Mouse (Mus musculus) liver, embryonic 14.5 days (tissue): Measurements from ENCODE around the gene Rab26. TPM values are rescaled to one million over a fixed set of nuclear protein-coding genes. Genes with fewer than 3 reads are reported as not detected.

ENCODE experiments used
- ATAC-seq: fragments of 200-750 bp; cut with Nextera tagmentation; 2 replicates; pipeline ENCODE4 v1.8.0; 2017; ENCODE audit warnings: moderate number of reproducible peaks, mild to moderate bottlenecking, moderate library complexity; ENCODE audit not compliant: insufficient read depth
- DNase-seq, 3 experiments: peaks; one replicate each; pipeline ENCODE4 v3.0.0-alpha.2; 2012 to 2013; ENCODE audit warnings: low read depth in 3 of 3, low spot score in 3 of 3
- H3K27ac ChIP-seq: fragments of 300-500 bp; sonication (generic); 2 replicates; pipeline ENCODE4 v1.5.1; 2014; ENCODE audit warnings: moderate library complexity, mild to moderate bottlenecking, control low read depth, inconsistent platforms
- H3K27me3 ChIP-seq: fragments of 300-500 bp; sonication (generic); 2 replicates; pipeline ENCODE4 v1.6.1; 2014; ENCODE audit warnings: mild to moderate bottlenecking, low read length, moderate library complexity; ENCODE audit not compliant: control insufficient read depth, insufficient read depth
- H3K36me3 ChIP-seq: fragments of 300-500 bp; sonication (generic); replicated peaks from 2 replicates; pipeline ENCODE4 v1.6.1; 2014; ENCODE audit warnings: low read depth; ENCODE audit not compliant: control insufficient read depth, insufficient read depth
- H3K4me1 ChIP-seq, 2 experiments: fragments of 200-500 bp in 1 of 2; fragments of 300-500 bp in 1 of 2; sonication (generic) in 1 of 2; replicated peaks; 2 replicates each; pipeline ENCODE4 v1.6.1; 2012 to 2014; ENCODE audit warnings: antibody characterized with exemption in 1 of 2, inconsistent platforms in 1 of 2, low read length in 1 of 2; ENCODE audit not compliant: control insufficient read depth in 2 of 2, insufficient read depth in 2 of 2
- H3K4me2 ChIP-seq: fragments of 300-500 bp; sonication (generic); 2 replicates; pipeline ENCODE4 v1.6.1; 2014; ENCODE audit warnings: low read depth, mild to moderate bottlenecking, control low read depth, moderate library complexity
- H3K4me3 ChIP-seq, 2 experiments: fragments of 200-500 bp in 1 of 2; fragments of 300-500 bp in 1 of 2; sonication (generic) in 1 of 2; 2 replicates each; pipeline ENCODE4 v1.5.1; 2012 to 2014; ENCODE audit warnings: low read depth in 2 of 2, low read length in 2 of 2, mild to moderate bottlenecking in 2 of 2, control low read depth in 1 of 2, inconsistent platforms in 1 of 2, moderate library complexity in 1 of 2; ENCODE audit not compliant: insufficient read depth in 1 of 2
- H3K9ac ChIP-seq: fragments of 300-500 bp; sonication (generic); replicated peaks from 2 replicates; pipeline ENCODE4 v1.6.1; 2014; ENCODE audit warnings: mild to moderate bottlenecking, control low read depth, moderate library complexity
- H3K9me3 ChIP-seq: fragments of 300-500 bp; sonication (generic); 2 replicates; pipeline ENCODE4 v1.6.1; 2016; ENCODE audit warnings: low read length, mixed read lengths; ENCODE audit not compliant: control insufficient read depth
- CTCF ChIP-seq: IDR thresholded peaks from 2 replicates; pipeline ENCODE4 v1.5.1; 2016; ENCODE audit warnings: antibody characterized with exemption, low read depth, control low read depth
- EP300 ChIP-seq: IDR thresholded peaks from 2 replicates; pipeline ENCODE4 v1.6.1; 2016; ENCODE audit warnings: antibody characterized with exemption, low read depth
- WGBS: fragments of 180-500 bp; shearing (Covaris S2); extraction: QIAGEN DNeasy Blood & Tissue Kit; methylation state at CpG from one replicate; pipeline ENCODE4 v1.1.7; 2014; ENCODE audit not compliant: insufficient replicate concordance; 5-methylcytosine and 5-hydroxymethylcytosine counted together
- polyA plus RNA-seq, 2 experiments: library from polyadenylated mRNA; depleted of rRNA in 1 of 2; stranded (reverse) in 1 of 2; unstranded in 1 of 2; fragments of >200 nt; fragmentation: Nextera tagmentation in 1 of 2; extraction: Ambion mirVana in 1 of 2; gene quantifications; 2 replicates each; pipeline versions ENCODE4 v1.2.1 to v1.2.3; 2012 to 2014

Gene Rab26
- polyA plus RNA-seq, 2 experiments = 0.21 to 0.95 TPM

DNA sequence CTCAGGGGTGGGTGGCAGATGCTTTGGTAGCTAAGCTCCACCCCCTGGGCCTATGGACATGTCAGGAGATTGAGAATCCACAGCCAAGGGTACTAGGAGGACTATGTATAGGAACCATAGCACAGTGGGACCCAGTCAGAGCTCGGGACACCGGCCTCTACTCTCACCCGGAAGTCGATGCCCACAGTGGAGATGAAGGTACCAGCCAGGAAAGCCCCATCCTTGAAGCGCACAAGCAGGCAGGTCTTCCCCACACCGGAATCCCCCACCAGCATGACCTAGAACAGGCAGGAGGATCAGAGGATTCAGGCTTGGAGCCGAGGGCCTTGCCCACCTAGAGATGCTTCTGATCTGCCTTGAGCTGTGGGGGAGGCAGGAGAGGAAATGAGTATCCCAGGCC is 2.0 kb downstream of the Rab26 start:
- TF ChIP-seq EP300 (no peak), CTCF (no peak)
- H3K4me1 ChIP-seq = peaks cover 12 to 24% of the 10 kb centered on the region in 2 experiments
- H3K36me3 ChIP-seq = no peaks in the 10 kb centered on the region
- WGBS = 61% methylated on average over 7 of the region's 7 CpGs
- DNase-seq = no peak
- no peaks in the 10 kb centered on the region for H3K9me3 ChIP-seq
- H3K4me3 ChIP-seq = no peak overlapping the region
- no peak overlapping the region for H3K4me2 ChIP-seq
- no peak overlapping the region for H3K9ac ChIP-seq
- no peak for ATAC-seq
- H3K27me3 ChIP-seq = no peaks in the 10 kb centered on the region
- H3K27ac ChIP-seq = no peak overlapping the region

DNA sequence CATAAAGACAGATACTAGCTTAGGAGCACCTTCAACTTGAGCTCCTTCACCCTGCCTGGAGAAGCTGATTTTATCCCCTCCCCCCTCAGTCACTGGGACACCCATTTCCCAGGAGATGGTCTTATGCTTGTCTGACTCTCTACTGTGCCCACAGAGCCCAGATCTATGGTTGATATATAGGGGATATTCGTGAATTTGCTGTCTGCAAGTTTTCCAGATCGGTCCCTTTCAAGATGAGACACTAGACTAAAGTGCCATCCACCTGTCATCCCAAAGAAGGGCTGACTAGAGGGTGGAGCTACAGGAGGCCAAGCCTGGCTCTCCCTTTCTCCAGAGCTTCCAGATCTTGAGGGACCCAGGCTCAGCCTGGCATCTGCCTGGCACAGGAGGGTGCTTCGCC is 2.9 kb downstream of the Rab26 start:
- ATAC-seq = no peak
- Histone ChIP-seq H3K36me3 (no peaks in the 10 kb centered on the region; the same call in 1 of the 2 replicates), H3K4me2 (no peak overlapping the region), H3K9me3 (no peaks in the 10 kb centered on the region), H3K4me3 (no peak overlapping the region), H3K9ac (no peak overlapping the region), H3K27me3 (no peaks in the 10 kb centered on the region), H3K4me1 (peaks cover 18 to 33% of the 10 kb centered on the region in 2 experiments), H3K27ac (no peak overlapping the region)
- no peak for TF ChIP-seq EP300
- TF ChIP-seq CTCF = no peak
- no peak for DNase-seq
- WGBS = 28% methylated on average over 3 of the region's 3 CpGs

- H3K4me1 ChIP-seq = peaks cover 18 to 36% of the 10 kb centered on the region in 2 experiments
- no peaks in the 10 kb centered on the region for H3K27me3 ChIP-seq
- H3K36me3 ChIP-seq = no peaks in the 10 kb centered on the region; the same call in 1 of the 2 replicates
- WGBS = 20% methylated on average over 8 of the region's 8 CpGs
- peak overlapping the region; percentile 12; the same call in 1 of the 2 replicates for H3K27ac ChIP-seq
- H3K4me3 ChIP-seq = peak overlapping the region; percentile 84 to 93; a peak in 2 of 4 replicates
- ATAC-seq (no peak), DNase-seq (no peak)
- H3K4me2 ChIP-seq = peak overlapping the region; percentile 94
- TF ChIP-seq CTCF (peak; percentile 42), EP300 (no peak)
- H3K9ac ChIP-seq = no peak overlapping the region
- no peaks in the 10 kb centered on the region for H3K9me3 ChIP-seq
Measured at GRCm38 (mm10) chr17:24530361-24531050, 3.5 kb downstream of the Rab26 start.

DNA sequence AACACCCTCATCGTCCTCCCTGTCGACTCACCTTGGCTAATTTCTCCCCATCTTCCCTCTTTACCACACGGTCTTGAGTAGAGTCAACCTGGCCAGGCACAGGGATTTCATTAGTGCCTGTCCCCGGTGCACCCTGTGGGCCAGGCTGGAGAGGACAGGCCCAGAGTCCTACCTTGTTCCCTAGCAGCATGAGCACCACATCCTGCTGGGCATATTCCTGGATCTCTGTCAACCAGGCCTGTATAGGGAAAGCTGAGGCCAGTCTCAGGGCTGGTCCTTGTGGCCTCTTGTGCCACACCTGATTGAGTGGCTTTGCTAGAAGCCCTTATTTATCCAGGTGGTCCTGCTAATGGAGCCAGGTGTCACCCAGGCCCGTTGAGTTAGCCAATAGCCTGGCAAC is 4.1 kb downstream of the Rab26 start:
- H3K27ac ChIP-seq = peak overlapping the region; percentile 85
- 14% methylated on average over 5 of the region's 5 CpGs for whole genome bisulfite sequencing
- H3K4me1 ChIP-seq = peaks cover 18 to 36% of the 10 kb centered on the region in 2 experiments

GRCm38 (mm10) chr17:24529007-24529451 is 5.0 kb downstream of the Rab26 start:
- Histone ChIP-seq H3K4me1 (peaks cover 18 to 35% of the 10 kb centered on the region in 2 experiments), H3K9ac (peak overlapping the region; percentile 86), H3K9me3 (no peaks in the 10 kb centered on the region), H3K27me3 (no peaks in the 10 kb centered on the region), H3K4me2 (peak overlapping the region; percentile 94), H3K27ac (peak overlapping the region; percentile 85), H3K4me3 (peak overlapping the region; percentile 84 to 93), H3K36me3 (no peaks in the 10 kb centered on the region; the same call in 1 of the 2 replicates)
- DNase-seq (no peak), ATAC-seq (no peak)
- TF ChIP-seq EP300 = no peak
- TF ChIP-seq CTCF = peak; percentile 94
- 2% methylated on average over 4 of the region's 4 CpGs for WGBS

More for the DNA sequence above, 4.1 kb downstream of the Rab26 start:
- no peaks in the 10 kb centered on the region; the same call in 1 of the 2 replicates for H3K36me3 ChIP-seq
- peak overlapping the region; percentile 94 for H3K4me2 ChIP-seq
- no peak for TF ChIP-seq CTCF
- no peak for TF ChIP-seq EP300
- DNase-seq (no peak), ATAC-seq (no peak)
- peak overlapping the region; percentile 84 to 93 for H3K4me3 ChIP-seq
- H3K9me3 ChIP-seq = no peaks in the 10 kb centered on the region
- H3K27me3 ChIP-seq = no peaks in the 10 kb centered on the region
- peak overlapping the region; percentile 86 for H3K9ac ChIP-seq
